Mouse (Mus musculus) layer of hippocampus, adult 8-10 months (tissue): ENCODE results near the gene Poldip2. TPM values are rescaled to one million over a fixed set of nuclear protein-coding genes. Genes with fewer than 3 reads are reported as not detected.

Experiments used
- total RNA-seq, 4 experiments: library from RNA; stranded (reverse); gene quantifications; 2 replicates each; pipeline ENCODE4 v1.2.4; 2022

Poldip2 gene
- total RNA-seq, 4 experiments from 2014 or later: 106 to 123 (median 116) TPM

Other genes starting within 250 kb of the Poldip2 start
- 10 to 100 TPM in 1 of 4 experiments, 1 to 10 TPM in 3; 4.3 to 11.8 (median 7.3) TPM for gene BC030499, start 221.4 kb upstream of the Poldip2 start, total RNA-seq
- gene Spag5, start 210.7 kb upstream of the Poldip2 start, total RNA-seq: 1 to 10 TPM; 5.8 to 9.4 (median 7.1) TPM
- 1,000 to 10,000 TPM in 1 of 4 experiments, 100 to 1,000 TPM in 3; 734 to 1,027 (median 804) TPM for gene Aldoc, start 189.2 kb upstream of the Poldip2 start, total RNA-seq
- 10 to 100 TPM; 58.9 to 64.6 (median 62.2) TPM for gene Pigs, start 183.8 kb upstream of the Poldip2 start, total RNA-seq
- 10 to 100 TPM; 30.9 to 37.3 (median 34.9) TPM for gene Unc119, start 168.7 kb upstream of the Poldip2 start, total RNA-seq
- under 1 TPM in 1 of 4 experiments, not detected in 3; 0.10 TPM for gene Foxn1, start 125.6 kb upstream of the Poldip2 start, total RNA-seq
- gene Slc13a2, start 90.0 kb upstream of the Poldip2 start, total RNA-seq: not detected
- 10 to 100 TPM in 3 of 4 experiments, 1 to 10 TPM in 1; 8.1 to 16.1 (median 11.1) TPM for gene Slc46a1, start 46.5 kb upstream of the Poldip2 start, total RNA-seq
- 10 to 100 TPM; 32.9 to 40.8 (median 37.7) TPM for gene Sarm1, start 14.4 kb upstream of the Poldip2 start, total RNA-seq
- gene Vtn, start 13.1 kb upstream of the Poldip2 start, total RNA-seq: 10 to 100 TPM; 66.0 to 84.5 (median 78.0) TPM
- gene Sebox, start 8.7 kb upstream of the Poldip2 start, total RNA-seq: 1 to 10 TPM; 2.4 to 4.8 (median 4.0) TPM
- gene Tmem199, start within 50 bp of the Poldip2 start, total RNA-seq: 10 to 100 TPM; 46.7 to 52.3 (median 49.9) TPM
- gene Tnfaip1, start 24.1 kb downstream of the Poldip2 start, total RNA-seq: 10 to 100 TPM; 29.9 to 32.6 (median 30.7) TPM
- gene Ift20, start 24.2 kb downstream of the Poldip2 start, total RNA-seq: 10 to 100 TPM; 68.0 to 73.9 (median 73.6) TPM
- 10 to 100 TPM; 12.9 to 16.4 (median 15.1) TPM for gene Tmem97, start 38.6 kb downstream of the Poldip2 start, total RNA-seq
- 10 to 100 TPM; 37.1 to 48.0 (median 44.3) TPM for gene Nlk, start 185.2 kb downstream of the Poldip2 start, total RNA-seq
- gene Ccnq, start 239.5 kb downstream of the Poldip2 start, total RNA-seq: 10 to 100 TPM; 19.7 to 21.4 (median 20.0) TPM